Mouse (Mus musculus) naive thymus-derived CD4-positive, alpha-beta T cell, adult 5 months (primary cell): ENCODE results near the gene Kpna6. TPM values are rescaled to one million over a fixed set of nuclear protein-coding genes. Genes with fewer than 3 reads are reported as not detected.

Experiments
- polyA plus RNA-seq: library from polyadenylated mRNA; unstranded; fragments of 100-300 nt; shearing (Covaris generic); gene quantifications from one replicate; pipeline ENCODE4 v1.2.1, GENCODE M21; 2017

Gene Kpna6
- polyA plus RNA-seq, result 22.9 TPM

DNA sequence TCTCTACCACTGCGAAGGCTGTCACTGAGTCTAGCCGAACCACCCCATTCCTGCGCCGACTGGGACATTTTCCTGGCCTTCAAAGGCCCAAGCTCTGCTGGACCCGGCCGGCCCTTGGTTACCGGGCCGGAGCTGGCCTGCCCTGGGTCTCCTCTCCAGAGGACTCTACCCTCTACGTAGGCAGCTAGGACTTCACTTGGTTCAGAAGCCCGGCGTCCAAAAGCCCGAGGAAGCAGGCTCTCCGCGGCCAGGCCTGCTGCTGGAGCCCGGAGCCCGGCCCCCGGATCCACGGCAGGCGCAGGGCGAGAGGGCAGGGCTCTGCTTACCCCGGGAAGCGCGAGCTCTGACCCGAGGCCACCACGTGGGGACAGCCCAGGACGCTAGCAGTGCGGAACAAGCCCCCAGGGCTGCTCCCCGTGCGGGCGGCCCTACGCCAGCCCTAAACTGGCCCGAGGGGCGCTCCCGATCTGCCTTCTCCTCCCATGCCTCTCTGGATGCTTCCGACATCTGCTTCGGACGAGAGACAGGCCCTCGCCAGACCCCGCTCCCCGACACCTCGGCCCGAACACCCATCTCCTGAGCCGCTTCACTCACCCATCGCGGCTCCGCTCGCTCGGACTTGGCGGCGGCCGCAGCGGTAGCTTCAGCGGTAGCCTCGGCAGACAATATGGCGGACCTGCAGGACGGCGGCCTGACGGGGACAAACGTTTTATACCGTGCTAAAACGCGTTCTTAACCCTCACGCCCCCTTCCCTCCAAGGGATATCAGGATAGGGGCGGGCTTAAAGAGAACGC is at the start of gene Kpna6:
Kpna6 (minus strand) TSS at position 685 of the 795 bp plus-strand sequence.

DNA sequence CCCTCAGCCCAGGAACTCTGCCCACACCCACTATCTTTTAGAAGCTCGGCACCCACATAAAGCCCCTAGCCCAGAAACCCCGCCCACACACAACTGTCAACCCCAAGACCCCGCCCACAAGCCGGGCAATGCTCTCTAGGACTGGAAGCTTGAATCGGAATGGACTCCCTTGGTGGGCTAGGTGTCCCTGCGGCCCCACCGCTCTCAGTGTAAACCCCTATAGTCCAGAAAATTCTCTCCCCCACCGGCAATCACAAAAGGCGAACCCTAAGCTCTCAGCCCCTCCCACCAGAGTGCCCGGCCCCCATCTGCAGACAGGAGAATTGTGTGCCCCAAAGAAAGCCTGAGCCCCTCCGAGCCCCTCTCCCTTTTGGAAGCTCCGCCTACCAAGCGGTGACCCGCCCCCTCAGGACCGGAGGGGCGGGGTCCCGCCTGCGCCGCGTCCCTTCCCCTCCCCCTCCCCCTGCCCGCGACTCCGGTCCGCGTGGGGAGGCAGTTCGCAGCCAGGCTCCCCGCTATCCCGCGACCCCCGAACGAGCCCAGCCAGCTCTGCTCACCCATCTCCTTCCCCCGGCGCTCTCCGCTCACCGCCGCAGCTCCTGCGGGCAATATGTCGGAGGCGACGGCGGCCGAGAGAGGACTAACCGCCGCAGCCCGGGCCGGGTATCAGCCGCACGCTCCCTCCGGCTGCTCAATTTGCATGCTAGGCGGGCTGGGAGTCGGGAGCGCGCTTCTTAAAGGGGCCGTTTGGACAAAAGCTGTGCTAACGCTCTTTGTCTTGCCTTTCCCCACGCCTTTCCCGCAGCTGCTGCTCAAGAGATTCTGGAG is 23.8 kb upstream of the Kpna6 start, which contains the start of gene Tmem39b:
Tmem39b (minus strand) TSS at position 681 of the 828 bp plus-strand sequence.

DNA sequence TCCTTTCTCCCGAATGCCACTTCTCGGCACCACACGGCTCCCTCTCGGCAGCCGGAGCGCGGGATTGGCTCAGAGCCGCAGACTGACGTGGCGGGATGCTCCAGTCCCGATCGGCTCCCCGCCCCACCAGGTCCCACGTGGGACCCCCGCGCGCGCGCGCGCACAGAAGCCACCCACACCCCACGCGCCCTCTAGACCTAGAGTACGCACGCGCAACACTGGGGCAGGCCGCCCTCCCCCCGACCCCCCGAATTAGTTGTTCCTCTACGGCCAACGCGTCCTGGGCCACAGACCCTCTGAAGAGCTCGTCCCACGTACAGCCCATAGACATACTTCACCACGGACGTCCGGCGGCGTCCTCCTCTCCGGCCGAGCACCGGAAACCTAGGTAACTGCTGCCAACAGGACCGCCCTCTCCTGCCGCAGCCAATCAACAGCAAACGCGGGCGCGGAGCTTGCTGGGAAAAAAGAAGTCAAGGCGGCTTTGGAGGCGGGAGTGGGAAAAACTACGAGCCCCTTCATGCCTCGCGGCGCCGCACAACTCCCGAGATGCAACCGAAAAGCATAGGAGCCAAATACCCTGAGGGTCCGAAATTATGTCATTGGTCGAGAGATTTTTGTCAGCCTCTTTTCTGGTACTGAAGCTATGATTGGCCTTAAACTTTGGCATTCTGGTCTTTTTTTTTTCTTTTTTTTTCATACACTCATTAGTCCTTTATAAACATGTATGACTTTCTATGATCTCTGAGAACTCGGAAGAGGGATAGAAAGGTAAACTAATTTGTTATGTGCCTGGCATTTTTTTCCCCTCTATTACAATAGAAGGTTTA is 31.7 kb downstream of the Kpna6 start, which contains the start of gene Txlna:
Txlna (minus strand) TSS at position 428 of the 830 bp plus-strand sequence.

DNA sequence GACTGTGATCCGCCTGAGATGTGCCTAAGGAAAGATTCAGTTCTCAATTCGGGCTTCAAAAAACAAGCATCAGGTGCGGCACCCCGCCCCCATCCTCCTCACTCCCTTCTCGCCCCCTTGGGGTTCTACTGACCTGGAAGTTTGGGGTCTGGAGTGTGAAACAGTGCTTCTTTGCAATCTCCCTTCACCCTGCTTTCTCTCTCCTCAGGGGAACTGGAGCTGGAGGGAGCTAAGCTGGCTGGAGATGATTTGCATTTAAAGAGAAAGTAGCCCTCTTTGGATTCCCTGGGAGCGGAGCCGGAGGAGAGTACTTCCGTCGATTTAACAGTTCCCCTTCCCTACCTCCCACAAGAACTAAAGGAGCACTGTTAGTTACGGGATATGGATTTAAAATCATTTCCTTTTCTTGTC is 48.9 kb downstream of the Kpna6 start, which contains the start of gene Ccdc28b:
Ccdc28b (minus strand) TSS at position 267 of the 411 bp plus-strand sequence.

DNA sequence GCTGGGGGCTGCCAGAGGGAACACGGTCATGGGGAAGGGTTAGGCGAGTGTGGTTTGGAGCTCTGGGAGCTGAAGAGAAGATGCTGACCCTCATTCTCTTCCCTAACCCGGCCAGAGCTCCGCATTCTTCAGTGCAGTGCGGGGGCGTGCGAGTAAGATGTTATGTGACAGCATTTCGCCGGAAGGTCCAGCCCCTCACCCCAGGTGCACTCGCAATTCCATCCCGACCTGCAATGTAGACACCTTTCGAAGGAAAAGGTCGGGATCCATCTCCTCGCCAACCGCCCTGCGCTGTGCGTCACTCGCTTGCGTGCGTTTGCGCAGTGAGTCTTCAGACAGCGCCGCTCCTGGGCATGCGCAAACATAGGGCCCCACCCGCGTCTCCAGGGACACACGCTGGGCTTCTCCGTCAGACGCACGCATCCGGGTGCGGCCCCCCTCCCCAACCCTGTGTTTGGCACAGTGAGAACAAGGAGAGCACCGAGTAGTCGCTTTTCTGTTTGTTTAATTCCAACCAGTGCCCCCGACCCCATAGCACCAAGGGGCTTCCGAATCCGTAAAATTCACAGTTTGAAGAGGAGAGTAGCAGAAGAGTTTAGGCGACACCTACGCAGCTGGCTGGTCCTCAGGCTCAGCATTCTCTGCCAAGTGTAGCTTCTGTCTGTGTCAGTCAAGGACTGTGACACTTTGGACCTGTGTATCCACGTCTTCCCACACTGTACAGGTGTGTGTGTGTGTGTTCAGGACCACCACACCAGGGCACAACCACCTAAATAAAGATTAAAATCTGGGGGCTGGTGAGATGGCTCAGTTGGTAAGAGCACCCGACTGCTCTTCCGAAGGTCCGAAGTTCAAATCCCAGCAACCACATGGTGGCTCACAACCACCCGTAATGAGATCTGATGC is 53.5 kb downstream of the Kpna6 start, which contains the start of gene Iqcc:
Iqcc (minus strand) TSS at position 314 of the 906 bp plus-strand sequence.

DNA sequence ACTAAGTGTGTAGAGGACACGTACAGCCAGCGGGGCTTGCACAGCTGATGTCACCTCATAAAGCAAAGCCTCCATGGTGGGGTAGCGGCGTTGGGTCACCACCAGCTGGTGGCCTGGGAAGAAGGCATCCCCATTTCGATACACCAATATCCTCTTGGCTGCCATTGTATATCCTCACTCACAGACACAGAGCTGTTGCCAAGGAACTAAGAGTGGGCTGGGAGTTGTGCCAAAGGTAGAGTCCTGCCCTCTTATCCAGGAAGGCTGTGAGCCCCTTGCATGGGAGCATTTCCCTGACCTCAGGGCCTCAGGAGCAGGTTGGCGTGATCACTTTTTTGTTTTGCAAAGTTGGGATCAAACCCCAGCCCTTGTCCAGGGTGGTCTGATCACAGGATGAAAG is 58.5 kb downstream of the Kpna6 start, which contains the start of gene Dcdc2b:
Dcdc2b (minus strand) TSS at position 165 of the 400 bp plus-strand sequence.

DNA sequence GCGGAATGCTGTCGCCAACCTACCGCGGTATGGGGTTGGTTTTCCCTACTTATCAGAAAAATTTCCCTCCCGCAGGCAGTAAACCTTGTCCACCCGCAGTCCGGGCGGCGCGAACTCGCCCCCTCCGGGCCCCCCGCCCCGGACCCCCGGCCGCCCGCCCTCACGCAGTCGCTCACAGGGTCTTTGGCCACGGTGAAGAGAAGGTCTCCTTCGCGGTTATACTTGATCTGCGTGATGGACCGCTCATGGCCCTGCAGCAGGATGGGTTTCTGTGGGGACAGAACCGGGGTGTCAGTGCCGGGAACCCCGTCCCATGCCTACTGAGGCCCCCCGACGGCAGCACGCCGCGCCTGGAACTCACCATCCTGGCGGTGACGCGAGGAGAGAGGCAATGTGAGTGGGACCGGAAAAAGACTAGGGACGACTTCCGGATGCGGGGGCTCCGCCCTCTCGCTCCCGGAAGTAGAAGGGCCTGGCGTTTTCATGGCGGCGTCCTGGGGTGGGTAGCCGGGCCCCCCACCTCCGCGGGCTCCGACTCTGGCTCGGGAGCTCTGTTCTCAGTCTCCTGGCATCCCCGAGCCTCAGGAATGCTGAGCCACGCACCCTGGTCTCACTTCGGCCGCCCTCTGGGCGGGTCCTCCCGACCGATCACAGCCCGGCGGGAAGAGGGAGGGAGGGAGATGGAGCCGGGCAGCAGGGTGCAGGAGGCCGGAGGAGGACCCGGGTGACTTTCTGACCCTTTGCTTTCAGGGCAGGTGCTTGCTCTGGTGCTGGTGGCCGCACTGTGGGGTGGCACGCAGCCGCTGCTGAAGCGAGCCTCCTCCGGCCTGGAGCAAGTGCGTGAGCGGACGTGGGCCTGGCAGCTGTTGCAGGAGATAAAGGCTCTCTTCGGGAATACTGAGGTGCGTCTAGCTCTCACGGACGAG is 72.1 kb downstream of the Kpna6 start, which contains the start of the genes Eif3i and Tmem234:
Eif3i (minus strand) TSS at position 416 of the 926 bp plus-strand sequence.
Tmem234 (plus strand) TSS at position 436 of the 926 bp plus-strand sequence.

Other genes with a start within 250 kb of the Kpna6 start
- gene Zbtb8b, start 231.9 kb downstream of the Kpna6 start, polyA plus RNA-seq, result not detected
- 86.3 TPM for gene Bsdc1, start 211.2 kb downstream of the Kpna6 start, polyA plus RNA-seq
- gene Tssk3, start 181.7 kb downstream of the Kpna6 start, polyA plus RNA-seq, result not detected
- gene Fam229a, start 181.6 kb downstream of the Kpna6 start, polyA plus RNA-seq, result not detected
- gene Marcksl1, start 159.2 kb downstream of the Kpna6 start, polyA plus RNA-seq, result 10.7 TPM
- gene Hdac1, start 130.1 kb downstream of the Kpna6 start, polyA plus RNA-seq, result 174 TPM
- 1,237 TPM for gene Lck, start 99.1 kb downstream of the Kpna6 start, polyA plus RNA-seq
- gene Fam167b, start 94.2 kb downstream of the Kpna6 start, polyA plus RNA-seq, result 0.50 TPM
- 167 TPM for gene Eif3i, start 72.1 kb downstream of the Kpna6 start, polyA plus RNA-seq
- 203 TPM for gene Tmem234, start 72.1 kb downstream of the Kpna6 start, polyA plus RNA-seq
- 5.6 TPM for gene Dcdc2b, start 58.5 kb downstream of the Kpna6 start, polyA plus RNA-seq
- gene Iqcc, start 53.7 kb downstream of the Kpna6 start, polyA plus RNA-seq, result 22.1 TPM
- gene Ccdc28b, start 48.8 kb downstream of the Kpna6 start, polyA plus RNA-seq, result 11.5 TPM
- gene Txlna, start 31.7 kb downstream of the Kpna6 start, polyA plus RNA-seq, result 73.9 TPM
- gene Tmem39b, start 24.1 kb upstream of the Kpna6 start, polyA plus RNA-seq, result 16.5 TPM
- gene Khdrbs1, start 69.5 kb upstream of the Kpna6 start, polyA plus RNA-seq, result 146 TPM
- gene Ptp4a2, start 138.5 kb upstream of the Kpna6 start, polyA plus RNA-seq, result 391 TPM